ENCODE assay signal across 10 mouse cellular contexts in genomic region chr9:123158125-123158836, GRCm38 (mm10). TPM values are rescaled to one million over a fixed set of nuclear protein-coding genes. Genes with fewer than 3 reads are reported as not detected.
A peak's percentile ranks its signal among the peaks of the same experiment; 100 is the strongest.
DNase-seq lines count a peak whose midpoint lies in the region; ATAC-seq and TF ChIP-seq lines count a peak whose summit lies in the region.
"Had no signal": no experiment of that assay in that cellular context is flagged by ENCODE, and none has a peak within 500 bp of the region (broad histone marks: within the 10 kb centered on the region; RNA-seq: fewer than 3 reads in every experiment).

No protein-coding gene starts in this region.

- in situ Hi-C loops in ES-E14 (cut with MboI; ENCODE audit: low sequenced_read_pairs in 2 of 2, unreplicated experiment in 2 of 2) = loop anchor here in 1 of 2 experiments (10.0 kb wide), 1 partner anchor 367 kb away; the partner anchor contains the start of gene Sacm1l

- ATAC-seq in kidney, postnatal 0 days (replicated peaks; ENCODE audit: low FRiP score, low read depth) = no peak
- no peak for ATAC-seq in forebrain, embryonic 15.5 days (replicated peaks)

- H3K27me3 ChIP-seq in kidney, postnatal 0 days (ENCODE audit: insufficient read depth, low read length) = no peaks in the 10 kb centered on the region
- H3K27me3 ChIP-seq in forebrain, embryonic 15.5 days = no peaks in the 10 kb centered on the region
- H3K27me3 ChIP-seq: heart, embryonic 15.5 days had no signal

- H3K9me3 ChIP-seq in ES-E14 (ENCODE audit: control insufficient read depth, insufficient read depth, low read depth, low read length) = no peaks in the 10 kb centered on the region
- H3K9me3 ChIP-seq in kidney, postnatal 0 days (replicated peaks; ENCODE audit: low read length) = no peaks in the 10 kb centered on the region
- H3K9me3 ChIP-seq in forebrain, embryonic 15.5 days = no peaks in the 10 kb centered on the region
- H3K9me3 ChIP-seq: heart, embryonic 15.5 days had no signal

- peak; percentile 56; the same call in 1 of the 2 replicates for TF ChIP-seq CTCF in brain, embryonic 14.5 days (IDR thresholded peaks at IDR 0.05; ENCODE audit: borderline replicate concordance, extremely low read depth, insufficient read depth, insufficient read length)
- TF ChIP-seq CTCF in kidney, postnatal 0 days (IDR thresholded peaks at IDR 0.05; ENCODE audit: low read depth) = peak; percentile 66

- 50% methylated on average over 8 of the region's 8 CpGs for WGBS in kidney, postnatal 0 days
- 63% methylated on average over 8 of the region's 8 CpGs for WGBS in forebrain, embryonic 15.5 days

- H3K4me3 ChIP-seq in ES-E14 (ENCODE audit: insufficient read depth in 1 of 2, low read depth in 1 of 2, low read length in 2 of 2, poor library complexity in 1 of 2, severe bottlenecking in 1 of 2) = no peak overlapping the region
- H3K4me3 ChIP-seq in kidney, postnatal 0 days (replicated peaks; ENCODE audit: low read depth, low read length) = no peak overlapping the region
- no peak overlapping the region for H3K4me3 ChIP-seq in forebrain, embryonic 15.5 days
- H3K4me3 ChIP-seq: heart, embryonic 15.5 days; myocyte had no signal

- no peak for TF ChIP-seq POLR2A in brain, embryonic 14.5 days (IDR thresholded peaks at IDR 0.05; ENCODE audit: borderline replicate concordance, extremely low read depth, insufficient read depth, insufficient read length, poor library complexity, severe bottlenecking)

- H3K27ac ChIP-seq in ES-E14 (ENCODE audit: insufficient read depth, low read depth, low read length, poor library complexity, severe bottlenecking) = no peak overlapping the region
- no peak overlapping the region for H3K27ac ChIP-seq in kidney, postnatal 0 days
- H3K27ac ChIP-seq in forebrain, embryonic 15.5 days (replicated peaks) = no peak overlapping the region
- H3K27ac ChIP-seq: heart, embryonic 15.5 days had no signal

- intact Hi-C loops in left cerebral cortex, postnatal 36 days (cut with DNase I) = loop anchor here (1.0 to 10.0 kb wide), 3 partner anchors 95 to 367 kb away; partner anchors contain the start of gene Sacm1l

- DNase-seq in left cerebral cortex, adult 18-20 months (ENCODE audit: low spot score in 2 of 2) = peak; percentile 42 to 60
- no peak for DNase-seq in left cerebral cortex, postnatal 36 days (ENCODE audit: low spot score in 2 of 2)
- peak; percentile 48 for DNase-seq in ES-E14 (ENCODE audit: low read depth, low spot score)
- peak; percentile 65 for DNase-seq in brain, embryonic 14.5 days (ENCODE audit: low read depth)
- DNase-seq in kidney, postnatal 0 days (ENCODE audit: low spot score) = peak; percentile 50
- peak; percentile 53 to 64 for DNase-seq in right cerebral cortex, adult 2 months (ENCODE audit: low spot score in 2 of 2)
- DNase-seq in urinary bladder, postnatal 14 days (ENCODE audit: low spot score) = no peak

- H3K4me2 ChIP-seq in kidney, postnatal 0 days (ENCODE audit: low read length) = no peak overlapping the region
- no peak overlapping the region for H3K4me2 ChIP-seq in forebrain, embryonic 15.5 days (replicated peaks)
- H3K4me2 ChIP-seq: heart, embryonic 15.5 days had no signal

- H3K4me1 ChIP-seq in ES-E14 (ENCODE audit: control insufficient read depth in 2 of 2, insufficient read depth in 2 of 2, low read length in 2 of 2, poor library complexity in 1 of 2) = peaks cover 0 to 3% of the 10 kb centered on the region in 2 experiments; a peak in 1 of 4 replicates
- no peaks in the 10 kb centered on the region for H3K4me1 ChIP-seq in kidney, postnatal 0 days (replicated peaks; ENCODE audit: insufficient read depth, low read length)
- H3K4me1 ChIP-seq in forebrain, embryonic 15.5 days = peaks cover 2% of the 10 kb centered on the region; the same call in 1 of the 2 replicates
- H3K4me1 ChIP-seq: heart, embryonic 15.5 days had no signal

- H3K9ac ChIP-seq in ES-E14 (ENCODE audit: insufficient read depth, low read depth, low read length, poor library complexity, severe bottlenecking) = no peak overlapping the region
- no peak overlapping the region for H3K9ac ChIP-seq in kidney, postnatal 0 days (ENCODE audit: low read depth, low read length)
- no peak overlapping the region for H3K9ac ChIP-seq in forebrain, embryonic 15.5 days (replicated peaks)
- H3K9ac ChIP-seq: heart, embryonic 15.5 days had no signal

- no peaks in the 10 kb centered on the region for H3K36me3 ChIP-seq in ES-E14 (ENCODE audit: control insufficient read depth, insufficient read depth, low read length, poor library complexity, severe bottlenecking)
- H3K36me3 ChIP-seq in kidney, postnatal 0 days (ENCODE audit: insufficient read depth, low read length) = no peaks in the 10 kb centered on the region
- H3K36me3 ChIP-seq in forebrain, embryonic 15.5 days = no peaks in the 10 kb centered on the region
- H3K36me3 ChIP-seq: heart, embryonic 15.5 days had no signal

TF ChIP-seq in ES-E14, 5 proteins besides CTCF, POLR2A, EP300 and RAD21:
- TF ChIP-seq ZNF384 (IDR thresholded peaks at IDR 0.05; ENCODE audit: low read depth, low read length) = no peak
- TF ChIP-seq ZC3H11A (IDR thresholded peaks at IDR 0.05; ENCODE audit: borderline replicate concordance, low read depth, low read length) = no peak; the same call in 1 of the 2 replicates
- TF ChIP-seq MAFK (IDR thresholded peaks at IDR 0.05; ENCODE audit: insufficient read depth, low read depth, low read length) = no peak
- no peak for TF ChIP-seq HCFC1 (IDR thresholded peaks at IDR 0.05; ENCODE audit: borderline replicate concordance, insufficient read depth, low read length)
- no peak for TF ChIP-seq CHD2 (IDR thresholded peaks at IDR 0.05; ENCODE audit: low read depth, low read length)

RNA-seq across cellular contexts. Expression of gene Clec3b, which starts 7.5 kb away (rescaled TPM):
- total RNA-seq in left cerebral cortex, adult 18-20 months (2021) = 1 to 10 TPM; 2.7 to 3.4 TPM
- total RNA-seq in left cerebral cortex, postnatal 36 days (2021) = 1 to 10 TPM; 3.5 to 4.0 TPM
- total RNA-seq in ES-E14 (2012; rRNA removed) = 0.32 TPM in 1 of 2 replicates, not detected in the other
- 3.7 and 5.0 TPM in 2 replicates for polyA plus RNA-seq in brain, embryonic 14.5 days (2012; rRNA removed)
- 0.69 and 1.6 TPM in 2 replicates for polyA plus RNA-seq in kidney, postnatal 0 days (2015; fragmentation: Nextera tagmentation; extraction: Ambion mirVana)
- 0.32 and 0.98 TPM in 2 replicates for polyA plus RNA-seq in forebrain, embryonic 15.5 days (2015; fragmentation: Nextera tagmentation; extraction: Ambion mirVana)

RNA-seq across cellular contexts. Expression of gene Exosc7, which starts 45.3 kb away (rescaled TPM):
- 10 to 100 TPM; 43.7 to 47.0 TPM for total RNA-seq in left cerebral cortex, adult 18-20 months (2021)
- total RNA-seq in left cerebral cortex, postnatal 36 days (2021) = 10 to 100 TPM; 37.2 to 41.7 TPM
- total RNA-seq in ES-E14 (2012; rRNA removed) = 83.4 and 94.6 TPM in 2 replicates
- polyA plus RNA-seq in brain, embryonic 14.5 days (2012; rRNA removed) = 64.4 and 85.6 TPM in 2 replicates
- polyA plus RNA-seq in kidney, postnatal 0 days (2015; fragmentation: Nextera tagmentation; extraction: Ambion mirVana) = 90.9 and 91.1 TPM in 2 replicates
- polyA plus RNA-seq in forebrain, embryonic 15.5 days (2015; fragmentation: Nextera tagmentation; extraction: Ambion mirVana) = 92.6 and 98.2 TPM in 2 replicates

RNA-seq across cellular contexts. Expression of gene Zdhhc3, which starts 45.3 kb away (rescaled TPM):
- total RNA-seq in left cerebral cortex, adult 18-20 months (2021) = 10 to 100 TPM; 65.5 to 66.3 TPM
- total RNA-seq in left cerebral cortex, postnatal 36 days (2021) = 10 to 100 TPM; 59.8 to 77.8 TPM
- total RNA-seq in ES-E14 (2012; rRNA removed) = 36.6 and 37.8 TPM in 2 replicates
- polyA plus RNA-seq in brain, embryonic 14.5 days (2012; rRNA removed) = 85.5 and 92.3 TPM in 2 replicates
- 57.9 and 58.7 TPM in 2 replicates for polyA plus RNA-seq in kidney, postnatal 0 days (2015; fragmentation: Nextera tagmentation; extraction: Ambion mirVana)
- 80.8 and 81.0 TPM in 2 replicates for polyA plus RNA-seq in forebrain, embryonic 15.5 days (2015; fragmentation: Nextera tagmentation; extraction: Ambion mirVana)

RNA-seq across cellular contexts. Expression of gene Cdcp1, which starts 57.6 kb away (rescaled TPM):
- total RNA-seq in left cerebral cortex, adult 18-20 months (2021) = under 1 TPM; 0.30 to 0.35 TPM
- under 1 TPM; 0.14 to 0.27 TPM for total RNA-seq in left cerebral cortex, postnatal 36 days (2021)
- 3.3 and 6.4 TPM in 2 replicates for total RNA-seq in ES-E14 (2012; rRNA removed)
- polyA plus RNA-seq in brain, embryonic 14.5 days (2012; rRNA removed) = 0.59 and 0.60 TPM in 2 replicates
- 6.8 and 7.4 TPM in 2 replicates for polyA plus RNA-seq in kidney, postnatal 0 days (2015; fragmentation: Nextera tagmentation; extraction: Ambion mirVana)
- 0.09 TPM in 1 of 2 replicates, not detected in the other for polyA plus RNA-seq in forebrain, embryonic 15.5 days (2015; fragmentation: Nextera tagmentation; extraction: Ambion mirVana)
- polyA plus RNA-seq: myocyte had no signal

Comparison
In these comparisons a context has a peak if more than half of its experiments do, and no peak if none do; other contexts are left out.
1. DNase-seq: peak in left cerebral cortex, adult 18-20 months (2 of 2), ES-E14 (single experiment), brain, embryonic 14.5 days (single experiment), kidney, postnatal 0 days (single experiment) and right cerebral cortex, adult 2 months (2 of 2); none in left cerebral cortex, postnatal 36 days (0 of 2) and urinary bladder, postnatal 14 days (single experiment).